Mouse (Mus musculus): ENCODE measurements around the gene Yod1. TPM values are rescaled to one million over a fixed set of nuclear protein-coding genes. Genes with fewer than 3 reads are reported as not detected.

Yod1 gene
- polyA plus RNA-seq, 1 experiment, result 0.70 TPM

GRCm38 (mm10) chr1:130767066-130767465 is 49.9 kb downstream of the Yod1 start:
- Histone ChIP-seq H3K4me2 (ENCODE audit: low read depth) (no peak overlapping the region), H3K79me2 (ENCODE audit: control insufficient read depth, insufficient read depth) (no peaks in the 10 kb centered on the region), H3K4me3 (no peak overlapping the region), H3K36me3 (ENCODE audit: control insufficient read depth, insufficient read depth) (no peaks in the 10 kb centered on the region), H3ac (ENCODE audit: control insufficient read depth, insufficient read length) (no peak overlapping the region), H3K27me3 (ENCODE audit: control insufficient read depth, insufficient read depth, insufficient read length) (peaks cover 4% of the 10 kb centered on the region)
- TF ChIP-seq REST (IDR thresholded peaks at IDR 0.05; ENCODE audit: insufficient read depth, insufficient read length), result no peak

- peaks cover 4% of the 10 kb centered on the region for H3K27me3 ChIP-seq (ENCODE audit: control insufficient read depth, insufficient read depth, insufficient read length)
- H3K79me2 ChIP-seq (ENCODE audit: control insufficient read depth, insufficient read depth), result no peaks in the 10 kb centered on the region
- H3K4me2 ChIP-seq (ENCODE audit: low read depth), result no peak overlapping the region
- no peak overlapping the region for H3K4me3 ChIP-seq
- TF ChIP-seq MYOG (IDR thresholded peaks at IDR 0.05; ENCODE audit: control insufficient read depth in 1 of 3, insufficient read depth in 1 of 3, insufficient read length in 2 of 3, low read depth in 2 of 3) (no peak), POLR2A (IDR thresholded peaks at IDR 0.05; ENCODE audit: insufficient read length, low read depth) (no peak), MAX (IDR thresholded peaks at IDR 0.05; ENCODE audit: low read depth) (no peak), MYOD1 (IDR thresholded peaks at IDR 0.05; ENCODE audit: control insufficient read depth in 1 of 3, insufficient read length in 2 of 3, low read depth in 2 of 3) (no peak), SRF (IDR thresholded peaks at IDR 0.05; ENCODE audit: control insufficient read depth, insufficient read length, low read depth) (no peak), TCF12 (IDR thresholded peaks at IDR 0.05; ENCODE audit: insufficient read depth, poor library complexity, severe bottlenecking) (no peak), CEBPB (IDR thresholded peaks at IDR 0.05; ENCODE audit: insufficient read depth, poor library complexity, severe bottlenecking) (no peak), TCF3 (IDR thresholded peaks at IDR 0.05; ENCODE audit: insufficient read length, low read depth) (no peak), REST (IDR thresholded peaks at IDR 0.05; ENCODE audit: insufficient read depth, insufficient read length) (no peak), USF1 (IDR thresholded peaks at IDR 0.05; ENCODE audit: low read depth) (no peak), E2F4 (IDR thresholded peaks at IDR 0.05; ENCODE audit: insufficient read depth) (no peak), POLR2AphosphoS2 (IDR thresholded peaks at IDR 0.05; ENCODE audit: insufficient read length, low read depth) (no peak)
- H3K36me3 ChIP-seq (ENCODE audit: control insufficient read depth, insufficient read depth), result no peaks in the 10 kb centered on the region
- H3ac ChIP-seq (ENCODE audit: control insufficient read depth, insufficient read length), result no peak overlapping the region
These were observed 52.8 kb downstream of the Yod1 start for GRCm38 (mm10) chr1:130769925-130770324.

- H3K4me2 ChIP-seq (ENCODE audit: low read depth), result no peak overlapping the region
- TF ChIP-seq MYOG (IDR thresholded peaks at IDR 0.05; ENCODE audit: control insufficient read depth in 1 of 3, insufficient read depth in 1 of 3, insufficient read length in 2 of 3, low read depth in 2 of 3) (no peak), E2F4 (IDR thresholded peaks at IDR 0.05; ENCODE audit: insufficient read depth) (no peak), CEBPB (IDR thresholded peaks at IDR 0.05; ENCODE audit: insufficient read depth, poor library complexity, severe bottlenecking) (no peak), TCF3 (IDR thresholded peaks at IDR 0.05; ENCODE audit: insufficient read length, low read depth) (no peak), POLR2A (IDR thresholded peaks at IDR 0.05; ENCODE audit: insufficient read length, low read depth) (no peak), USF1 (IDR thresholded peaks at IDR 0.05; ENCODE audit: low read depth) (no peak), POLR2AphosphoS2 (IDR thresholded peaks at IDR 0.05; ENCODE audit: insufficient read length, low read depth) (no peak), MYOD1 (IDR thresholded peaks at IDR 0.05; ENCODE audit: control insufficient read depth in 1 of 3, insufficient read length in 2 of 3, low read depth in 2 of 3) (no peak), TCF12 (IDR thresholded peaks at IDR 0.05; ENCODE audit: insufficient read depth, poor library complexity, severe bottlenecking) (no peak), REST (IDR thresholded peaks at IDR 0.05; ENCODE audit: insufficient read depth, insufficient read length) (no peak)
- no peak overlapping the region for H3K4me3 ChIP-seq
- no peaks in the 10 kb centered on the region for H3K79me2 ChIP-seq (ENCODE audit: control insufficient read depth, insufficient read depth)
- H3K27me3 ChIP-seq (ENCODE audit: control insufficient read depth, insufficient read depth, insufficient read length), result peaks cover 4% of the 10 kb centered on the region
- H3K36me3 ChIP-seq (ENCODE audit: control insufficient read depth, insufficient read depth), result no peaks in the 10 kb centered on the region
- no peak overlapping the region for H3ac ChIP-seq (ENCODE audit: control insufficient read depth, insufficient read length)
These were observed 53.4 kb downstream of the Yod1 start for GRCm38 (mm10) chr1:130770487-130770886.

GRCm38 (mm10) chr1:130770981-130771494 is 53.9 kb downstream of the Yod1 start:
- H3K4me2 ChIP-seq (ENCODE audit: low read depth), result no peak overlapping the region
- H3K36me3 ChIP-seq (ENCODE audit: control insufficient read depth, insufficient read depth), result no peaks in the 10 kb centered on the region
- no peak for TF ChIP-seq TCF3 (IDR thresholded peaks at IDR 0.05; ENCODE audit: insufficient read length, low read depth)
- TF ChIP-seq CEBPB (IDR thresholded peaks at IDR 0.05; ENCODE audit: insufficient read depth, poor library complexity, severe bottlenecking), result no peak
- no peak for TF ChIP-seq MYOG (IDR thresholded peaks at IDR 0.05; ENCODE audit: control insufficient read depth in 1 of 3, insufficient read depth in 1 of 3, insufficient read length in 2 of 3, low read depth in 2 of 3)
- no peaks in the 10 kb centered on the region for H3K79me2 ChIP-seq (ENCODE audit: control insufficient read depth, insufficient read depth)
- peaks cover 4% of the 10 kb centered on the region for H3K27me3 ChIP-seq (ENCODE audit: control insufficient read depth, insufficient read depth, insufficient read length)
- H3ac ChIP-seq (ENCODE audit: control insufficient read depth, insufficient read length), result no peak overlapping the region
- no peak overlapping the region for H3K4me3 ChIP-seq

Other genes with a start within 250 kb of the Yod1 start
- gene Zp3r, start 87.7 kb upstream of the Yod1 start, polyA plus RNA-seq (2012; fragmentation: generic; extraction: Trizol), result 0.06 TPM
- gene C4bp, start 55.7 kb upstream of the Yod1 start, polyA plus RNA-seq (2012; fragmentation: generic; extraction: Trizol), result not detected
- gene Gm29427, start 1.5 kb upstream of the Yod1 start, polyA plus RNA-seq (2012; fragmentation: generic; extraction: Trizol), result not detected
- 2.6 TPM for gene Pfkfb2, start 11.9 kb downstream of the Yod1 start, polyA plus RNA-seq (2012; fragmentation: generic; extraction: Trizol)
- 1.2 TPM for gene AA986860, start 14.6 kb downstream of the Yod1 start, polyA plus RNA-seq (2012; fragmentation: generic; extraction: Trizol)
- not detected for gene Fcamr, start 83.6 kb downstream of the Yod1 start, polyA plus RNA-seq (2012; fragmentation: generic; extraction: Trizol)
- 0.01 TPM for gene Pigr, start 109.4 kb downstream of the Yod1 start, polyA plus RNA-seq (2012; fragmentation: generic; extraction: Trizol)
- not detected for gene Fcmr, start 148.3 kb downstream of the Yod1 start, polyA plus RNA-seq (2012; fragmentation: generic; extraction: Trizol)
- not detected for gene Il24, start 170.1 kb downstream of the Yod1 start, polyA plus RNA-seq (2012; fragmentation: generic; extraction: Trizol)
- gene Il20, start 194.1 kb downstream of the Yod1 start, polyA plus RNA-seq (2012; fragmentation: generic; extraction: Trizol), result not detected
- 0.11 TPM for gene Il19, start 222.8 kb downstream of the Yod1 start, polyA plus RNA-seq (2012; fragmentation: generic; extraction: Trizol)